Mouse (Mus musculus) layer of hippocampus, adult 8-10 months (tissue): Measurements from ENCODE around the gene Myo3b. TPM values are rescaled to one million over a fixed set of nuclear protein-coding genes. Genes with fewer than 3 reads are reported as not detected.
A peak's percentile ranks its signal among the peaks of the same experiment; 100 is the strongest.

ENCODE experiments used
- DNase-seq, 2 experiments: peaks; one replicate each; pipeline ENCODE4 v3.0.0; 2022; ENCODE audit warnings: low spot score in 2 of 2
- total RNA-seq, 4 experiments: library from RNA; stranded (reverse); gene quantifications; 2 replicates each; pipeline ENCODE4 v1.2.4; 2022

The Myo3b gene
- total RNA-seq, 4 experiments from 2014 or later, result 0.53 to 0.86 (median 0.73) TPM

GRCm38 (mm10) chr2:70065729-70066300, 26.9 kb downstream of the Myo3b start:
- DNase-seq, result no peak

- DNase-seq, result no peak
Measured at GRCm38 (mm10) chr2:70066338-70067022, 27.6 kb downstream of the Myo3b start.

- DNase-seq, result no peak
Measured at GRCm38 (mm10) chr2:70069861-70070260, 30.9 kb downstream of the Myo3b start.

- no peak for DNase-seq
Measured at GRCm38 (mm10) chr2:70083444-70084020, 44.6 kb downstream of the Myo3b start.

GRCm38 (mm10) chr2:70091261-70091660, 52.3 kb downstream of the Myo3b start:
- no peak for DNase-seq

- DNase-seq, result no peak
Measured at GRCm38 (mm10) chr2:70091801-70092522, 53.0 kb downstream of the Myo3b start.

GRCm38 (mm10) chr2:70092665-70093064, 53.7 kb downstream of the Myo3b start:
- DNase-seq, result no peak

- DNase-seq, result no peak
Measured at GRCm38 (mm10) chr2:70094446-70094845, 55.5 kb downstream of the Myo3b start.

GRCm38 (mm10) chr2:70097229-70098095, 58.5 kb downstream of the Myo3b start:
- DNase-seq, result peak; percentile 54 to 74

GRCm38 (mm10) chr2:70099459-70099858, 60.5 kb downstream of the Myo3b start:
- no peak for DNase-seq

GRCm38 (mm10) chr2:70105286-70106030, 66.5 kb downstream of the Myo3b start:
- no peak for DNase-seq

- no peak for DNase-seq
Measured at GRCm38 (mm10) chr2:70109010-70109409, 70.1 kb downstream of the Myo3b start.

GRCm38 (mm10) chr2:70113798-70114782, 75.2 kb downstream of the Myo3b start:
- DNase-seq, result peak; percentile 41 to 47

GRCm38 (mm10) chr2:70118376-70119264, 79.7 kb downstream of the Myo3b start:
- DNase-seq, result no peak

- DNase-seq, result no peak
Measured at GRCm38 (mm10) chr2:70119265-70119663, 80.3 kb downstream of the Myo3b start.

- DNase-seq, result no peak
Measured at GRCm38 (mm10) chr2:70126330-70126729, 87.4 kb downstream of the Myo3b start.

- peak; percentile 85 to 91 for DNase-seq
Measured at GRCm38 (mm10) chr2:70126783-70127182, 87.9 kb downstream of the Myo3b start.
